Mouse (Mus musculus) embryonic facial prominence, embryonic 13.5 days (tissue): ENCODE measurements at regions not wholly inside any gene's neighbourhood (a gene's known extent, or its start where the extent isn't known, plus 50 kb on each side); places are given as distances from the start of the nearest gene placed in this dataset.

Experiments used
- ATAC-seq: fragments of 200-750 bp; cut with Nextera tagmentation; 2 replicates; pipeline ENCODE4 v1.8.0; 2017; ENCODE audit warnings: low read depth; ENCODE audit not compliant: insufficient number of reproducible peaks, insufficient read depth, low FRiP score, low TSS enrichment
- H3K27ac ChIP-seq: fragments of 300-500 bp; sonication (generic); 2 replicates; pipeline ENCODE4 v1.5.1; 2015; ENCODE audit warnings: moderate library complexity, mild to moderate bottlenecking, inconsistent platforms
- H3K27me3 ChIP-seq: fragments of 300-500 bp; sonication (generic); 2 replicates; pipeline ENCODE4 v1.6.1; 2015; ENCODE audit warnings: mild to moderate bottlenecking, inconsistent platforms
- H3K36me3 ChIP-seq: fragments of 300-500 bp; sonication (generic); 2 replicates; pipeline ENCODE4 v1.6.1; 2015; ENCODE audit warnings: mild to moderate bottlenecking, inconsistent platforms
- H3K4me1 ChIP-seq: fragments of 300-500 bp; sonication (generic); 2 replicates; pipeline ENCODE4 v1.6.1; 2015; ENCODE audit warnings: inconsistent platforms
- H3K4me2 ChIP-seq: fragments of 300-500 bp; sonication (generic); 2 replicates; pipeline ENCODE4 v1.6.1; 2015; ENCODE audit warnings: moderate library complexity, mild to moderate bottlenecking, inconsistent platforms
- H3K4me3 ChIP-seq: fragments of 300-500 bp; sonication (generic); 2 replicates; pipeline ENCODE4 v1.5.1; 2015; ENCODE audit warnings: mild to moderate bottlenecking, inconsistent platforms
- H3K9ac ChIP-seq: fragments of 300-500 bp; sonication (generic); 2 replicates; pipeline ENCODE4 v1.6.1; 2015; ENCODE audit warnings: mild to moderate bottlenecking, inconsistent platforms
- H3K9me3 ChIP-seq: fragments of 300-500 bp; sonication (generic); 2 replicates; pipeline ENCODE4 v1.6.1; 2016; ENCODE audit warnings: inconsistent platforms
- WGBS: fragments of 180-500 bp; shearing (Covaris S2); methylation state at CpG from one replicate; pipeline ENCODE4 v1.1.7; 2015; ENCODE audit warnings: mixed read lengths; 5-methylcytosine and 5-hydroxymethylcytosine counted together

DNA sequence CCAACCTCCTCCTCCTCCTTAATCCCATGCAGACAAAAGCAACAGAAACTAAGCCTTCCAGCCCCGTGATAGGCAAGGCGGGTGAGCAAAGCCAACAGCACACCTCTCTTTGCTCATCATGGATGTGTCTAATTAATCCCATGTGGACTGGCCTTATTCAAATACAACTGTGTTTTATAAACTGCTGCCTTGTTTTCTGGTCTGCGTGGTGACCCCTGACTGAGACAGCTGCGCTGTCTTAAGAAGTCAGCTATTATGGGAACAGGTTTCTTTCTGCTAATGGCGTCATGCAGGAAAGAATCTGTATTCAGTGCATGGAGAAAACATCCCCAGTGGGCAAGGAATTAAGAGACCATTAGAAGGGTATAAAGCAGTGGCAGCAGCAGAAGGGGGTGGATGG, 161.6 kb upstream of the Kiz start:
- Histone ChIP-seq H3K36me3 (no peaks in the 10 kb centered on the region), H3K27me3 (no peaks in the 10 kb centered on the region), H3K4me2 (no peak overlapping the region), H3K9ac (no peak overlapping the region), H3K4me3 (no peak overlapping the region), H3K27ac (no peak overlapping the region), H3K4me1 (peaks cover 9% of the 10 kb centered on the region; the same call in 1 of the 2 replicates), H3K9me3 (peaks cover 5% of the 10 kb centered on the region; the same call in 1 of the 2 replicates)
- 13% methylated on average over 5 of the region's 5 CpGs for WGBS
- ATAC-seq: no peak

- Histone ChIP-seq H3K27me3 (no peaks in the 10 kb centered on the region), H3K4me2 (no peak overlapping the region), H3K27ac (no peak overlapping the region), H3K36me3 (no peaks in the 10 kb centered on the region), H3K9ac (no peak overlapping the region), H3K4me3 (no peak overlapping the region), H3K9me3 (peaks cover 5% of the 10 kb centered on the region; the same call in 1 of the 2 replicates), H3K4me1 (peaks cover 9% of the 10 kb centered on the region; the same call in 1 of the 2 replicates)
- no peak for ATAC-seq
- 83% methylated on average over 2 of the region's 2 CpGs for WGBS
These were observed 159.4 kb upstream of the Kiz start for GRCm38 (mm10) chr2:146696277-146696676.

- no peak overlapping the region for H3K27ac ChIP-seq
These were observed 158.9 kb upstream of the Kiz start for GRCm38 (mm10) chr2:146696727-146697126.

GRCm38 (mm10) chr2:146710676-146711075, 145.0 kb upstream of the Kiz start:
- Histone ChIP-seq H3K9ac (no peak overlapping the region), H3K27me3 (no peaks in the 10 kb centered on the region), H3K27ac (no peak overlapping the region), H3K4me2 (no peak overlapping the region), H3K36me3 (no peaks in the 10 kb centered on the region), H3K4me3 (no peak overlapping the region), H3K4me1 (no peaks in the 10 kb centered on the region), H3K9me3 (no peaks in the 10 kb centered on the region)
- no peak for ATAC-seq
- 71% methylated on average over 8 of the region's 8 CpGs for WGBS

More at GRCm38 (mm10) chr2:146696727-146697126, 158.9 kb upstream of the Kiz start:
- Histone ChIP-seq H3K36me3 (no peaks in the 10 kb centered on the region), H3K4me1 (peaks cover 9% of the 10 kb centered on the region; the same call in 1 of the 2 replicates), H3K27me3 (no peaks in the 10 kb centered on the region), H3K4me3 (no peak overlapping the region), H3K9me3 (0 out of 2 replicates have a peak, but pooled peaks cover under 1% of the 10 kb centered on the region), H3K9ac (no peak overlapping the region), H3K4me2 (no peak overlapping the region)
- no peak for ATAC-seq
- 92% methylated on average over 4 of the region's 4 CpGs for WGBS

DNA sequence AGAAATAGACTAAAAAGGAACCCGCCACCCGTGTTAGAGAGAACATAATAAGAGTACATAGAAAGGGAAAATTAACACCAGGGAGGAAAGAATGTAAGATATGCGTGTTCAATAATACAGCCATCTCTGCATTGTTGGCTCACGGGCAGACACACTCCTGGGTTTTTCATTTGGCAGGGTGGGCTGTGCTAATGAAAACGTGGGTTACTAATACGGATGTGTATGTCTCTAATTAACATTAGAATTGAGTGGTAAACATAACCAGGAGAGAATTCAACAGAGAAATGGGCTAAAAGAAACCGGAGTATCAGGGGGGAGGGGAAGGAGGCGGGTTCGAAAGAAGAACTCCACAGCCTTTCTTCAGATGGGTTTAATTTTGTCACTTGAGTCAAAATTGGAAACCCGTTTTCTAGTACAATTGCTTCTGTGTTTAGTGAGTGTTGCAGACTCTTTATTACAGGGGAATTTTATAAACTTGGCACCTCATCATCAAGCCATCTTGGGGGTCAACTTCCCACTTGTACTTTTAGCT, 134.4 kb upstream of the Kiz start:
- Histone ChIP-seq H3K4me2 (peak overlapping the region; percentile 45), H3K36me3 (no peaks in the 10 kb centered on the region), H3K27ac (no peak overlapping the region), H3K9ac (no peak overlapping the region), H3K4me3 (no peak overlapping the region), H3K9me3 (no peaks in the 10 kb centered on the region), H3K4me1 (peaks cover 12% of the 10 kb centered on the region), H3K27me3 (peaks cover 12% of the 10 kb centered on the region; the same call in 1 of the 2 replicates)
- no peak for ATAC-seq
- 12% methylated on average over 10 of the region's 10 CpGs for WGBS

DNA sequence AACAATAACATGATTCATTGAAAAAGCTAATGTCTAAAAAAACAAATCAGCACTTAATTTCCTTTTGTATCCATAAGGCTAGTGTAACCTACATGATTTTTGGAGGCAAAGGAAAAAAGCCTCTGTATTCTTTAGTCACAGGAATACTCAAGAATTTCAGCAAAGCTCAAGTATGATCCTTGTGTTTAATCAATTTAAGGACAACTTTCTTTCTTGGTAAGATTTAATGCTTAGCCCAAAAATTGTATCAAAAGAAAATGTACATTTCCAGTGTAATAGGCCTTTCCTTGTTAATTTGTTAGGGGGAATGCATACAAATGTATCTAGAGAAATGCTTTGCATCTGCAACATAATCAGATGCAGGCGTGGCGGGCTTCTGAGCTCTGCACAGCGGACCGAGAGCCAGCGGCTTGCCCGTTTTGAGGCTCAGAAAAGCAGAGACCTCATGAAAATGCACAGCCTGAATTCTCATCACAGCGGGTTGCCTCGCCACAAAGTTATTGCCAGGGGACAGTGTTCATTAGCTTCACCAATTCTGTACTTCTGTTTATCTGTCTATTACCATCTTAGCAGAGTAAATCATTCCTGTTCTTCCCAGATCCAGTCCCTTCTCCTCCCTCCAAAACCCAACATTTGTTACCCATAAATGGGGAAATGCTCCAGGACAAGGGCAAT, 133.2 kb upstream of the Kiz start:
- Histone ChIP-seq H3K9me3 (no peaks in the 10 kb centered on the region), H3K4me2 (peak overlapping the region; percentile 37), H3K27me3 (peaks cover 14% of the 10 kb centered on the region; the same call in 1 of the 2 replicates), H3K27ac (no peak overlapping the region), H3K4me1 (peaks cover 12% of the 10 kb centered on the region), H3K9ac (no peak overlapping the region), H3K36me3 (no peaks in the 10 kb centered on the region), H3K4me3 (no peak overlapping the region)
- ATAC-seq: no peak
- WGBS: 10% methylated on average over 8 of the region's 8 CpGs

GRCm38 (mm10) chr2:146723172-146723571, 132.5 kb upstream of the Kiz start:
- no peak overlapping the region for H3K4me2 ChIP-seq
- H3K36me3 ChIP-seq: no peaks in the 10 kb centered on the region
- H3K27me3 ChIP-seq: peaks cover 14% of the 10 kb centered on the region; the same call in 1 of the 2 replicates
- H3K9me3 ChIP-seq: no peaks in the 10 kb centered on the region
- WGBS: 47% methylated on average over 9 of the region's 9 CpGs
- no peak for ATAC-seq
- H3K27ac ChIP-seq: no peak overlapping the region
- peaks cover 12% of the 10 kb centered on the region for H3K4me1 ChIP-seq
- no peak overlapping the region for H3K4me3 ChIP-seq
- H3K9ac ChIP-seq: no peak overlapping the region

- Histone ChIP-seq H3K27me3 (peaks cover 12% of the 10 kb centered on the region; the same call in 1 of the 2 replicates), H3K9me3 (no peaks in the 10 kb centered on the region), H3K4me3 (no peak overlapping the region), H3K4me1 (peaks cover 12% of the 10 kb centered on the region), H3K36me3 (no peaks in the 10 kb centered on the region), H3K9ac (no peak overlapping the region), H3K27ac (no peak overlapping the region), H3K4me2 (no peak overlapping the region)
- ATAC-seq: no peak
- 65% methylated on average over 4 of the region's 4 CpGs for WGBS
These were observed 132.0 kb upstream of the Kiz start for GRCm38 (mm10) chr2:146723671-146724070.

- no peak overlapping the region for H3K4me3 ChIP-seq
- H3K36me3 ChIP-seq: no peaks in the 10 kb centered on the region
- H3K27ac ChIP-seq: no peak overlapping the region
- no peak for ATAC-seq
- no peak overlapping the region for H3K9ac ChIP-seq
- H3K4me1 ChIP-seq: peaks cover 12% of the 10 kb centered on the region
- peaks cover 11% of the 10 kb centered on the region; the same call in 1 of the 2 replicates for H3K27me3 ChIP-seq
- 56% methylated on average over 10 of the region's 10 CpGs for WGBS
- no peaks in the 10 kb centered on the region for H3K9me3 ChIP-seq
- no peak overlapping the region for H3K4me2 ChIP-seq
These were observed 131.5 kb upstream of the Kiz start for GRCm38 (mm10) chr2:146724142-146724679.

DNA sequence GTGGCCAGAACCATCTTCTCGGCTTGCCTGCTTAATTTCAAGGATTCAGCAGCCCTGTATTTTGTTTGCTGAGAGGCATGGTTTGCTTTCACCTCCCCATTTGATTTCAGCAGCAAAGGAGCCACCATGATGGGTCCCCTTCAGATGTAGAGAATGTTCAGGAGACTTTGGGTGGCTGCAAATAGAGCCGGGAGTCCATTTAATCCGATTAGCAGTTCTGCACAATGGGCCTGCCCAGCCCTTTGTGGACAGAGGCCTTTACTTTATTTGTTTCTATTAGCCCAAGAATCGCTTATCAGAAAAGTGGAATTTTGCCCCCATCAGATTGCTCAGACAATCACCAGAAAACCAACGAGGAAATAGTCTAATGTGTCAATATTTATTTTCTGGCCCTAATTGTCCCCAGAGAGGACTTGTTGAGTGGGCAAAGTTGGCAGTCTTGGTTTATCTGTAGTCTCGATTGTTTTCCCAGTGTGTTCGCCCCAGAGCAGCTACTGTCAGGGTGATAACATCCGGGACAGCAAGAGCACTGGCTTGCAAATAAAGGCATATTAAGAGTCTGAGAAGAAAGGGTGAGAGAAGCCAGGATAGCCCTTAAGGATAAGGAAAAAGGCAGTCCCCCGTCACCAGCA, 130.6 kb upstream of the Kiz start:
- Histone ChIP-seq H3K36me3 (no peaks in the 10 kb centered on the region), H3K4me3 (no peak overlapping the region), H3K4me2 (no peak overlapping the region), H3K9me3 (no peaks in the 10 kb centered on the region), H3K27me3 (peaks cover 11% of the 10 kb centered on the region; the same call in 1 of the 2 replicates), H3K9ac (no peak overlapping the region), H3K4me1 (peaks cover 12% of the 10 kb centered on the region), H3K27ac (no peak overlapping the region)
- no peak for ATAC-seq
- 56% methylated on average over 9 of the region's 9 CpGs for WGBS

GRCm38 (mm10) chr2:146728693-146729092, 127.0 kb upstream of the Kiz start:
- Histone ChIP-seq H3K4me3 (no peak overlapping the region), H3K9ac (no peak overlapping the region), H3K4me2 (no peak overlapping the region), H3K27ac (no peak overlapping the region), H3K4me1 (no peaks in the 10 kb centered on the region; the same call in 1 of the 2 replicates), H3K9me3 (no peaks in the 10 kb centered on the region), H3K27me3 (peaks cover 11% of the 10 kb centered on the region; the same call in 1 of the 2 replicates), H3K36me3 (no peaks in the 10 kb centered on the region)
- no peak for ATAC-seq
